Mouse (Mus musculus): ENCODE measurements around the gene Cckar.

- TF ChIP-seq CTCF (IDR thresholded peaks at IDR 0.05) (peak; percentile 33), EP300 (IDR thresholded peaks at IDR 0.05) (no peak)
Measured at GRCm38 (mm10) chr5:53692662-53693061, 14.8 kb downstream of the Cckar start.

Measured in lung, postnatal 0 days (tissue).